Mouse (Mus musculus) forebrain, embryonic 14.5 days (tissue): ENCODE measurements around the gene Pold4. TPM values are rescaled to one million over a fixed set of nuclear protein-coding genes. Genes with fewer than 3 reads are reported as not detected.
A peak's percentile ranks its signal among the peaks of the same experiment; 100 is the strongest.

Experiments used
- ATAC-seq: fragments of 200-750 bp; cut with Nextera tagmentation; 2 replicates; pipeline ENCODE4 v1.8.0; 2017; ENCODE audit warnings: mild to moderate bottlenecking, moderate library complexity
- DNase-seq: peaks from one replicate; pipeline ENCODE4 v3.0.0-alpha.2; 2015; ENCODE audit warnings: low spot score
- H3K27ac ChIP-seq: fragments of 300-500 bp; sonication (generic); 2 replicates; pipeline ENCODE4 v1.5.1; 2014; ENCODE audit warnings: low read depth, mild to moderate bottlenecking, control low read depth, low read length, moderate library complexity
- H3K27me3 ChIP-seq: fragments of 300-500 bp; sonication (generic); replicated peaks from 2 replicates; pipeline ENCODE4 v1.6.1; 2014; ENCODE audit warnings: low read length, control low read depth, mixed read lengths; ENCODE audit not compliant: control insufficient read depth, insufficient read depth
- H3K36me3 ChIP-seq: fragments of 300-500 bp; sonication (generic); 2 replicates; pipeline ENCODE4 v1.6.1; 2014; ENCODE audit warnings: low read length, control low read depth; ENCODE audit not compliant: control insufficient read depth, insufficient read depth
- H3K4me1 ChIP-seq: fragments of 300-500 bp; sonication (generic); 2 replicates; pipeline ENCODE4 v1.6.1; 2014; ENCODE audit warnings: antibody characterized with exemption, low read length, control low read depth; ENCODE audit not compliant: control insufficient read depth, insufficient read depth
- H3K4me2 ChIP-seq: fragments of 300-500 bp; sonication (generic); 2 replicates; pipeline ENCODE4 v1.6.1; 2014; ENCODE audit warnings: mild to moderate bottlenecking, control low read depth, low read length
- H3K4me3 ChIP-seq: fragments of 300-500 bp; sonication (generic); 2 replicates; pipeline ENCODE4 v1.5.1; 2014; ENCODE audit warnings: low read depth, low read length, control low read depth
- H3K9ac ChIP-seq: fragments of 300-500 bp; sonication (generic); 2 replicates; pipeline ENCODE4 v1.6.1; 2014; ENCODE audit warnings: mild to moderate bottlenecking, low read length, control low read depth, moderate library complexity
- H3K9me3 ChIP-seq: fragments of 300-500 bp; sonication (generic); replicated peaks from 2 replicates; pipeline ENCODE4 v1.6.1; 2016; ENCODE audit warnings: low read length, control low read depth, mixed read lengths; ENCODE audit not compliant: control insufficient read depth
- WGBS: fragments of 180-500 bp; shearing (Covaris S2); extraction: QIAGEN DNeasy Blood & Tissue Kit; methylation state at CpG from one replicate; pipeline ENCODE4 v1.1.7; 2014; 5-methylcytosine and 5-hydroxymethylcytosine counted together
- polyA plus RNA-seq: library from polyadenylated mRNA; unstranded; fragments of >200 nt; fragmentation: Nextera tagmentation; extraction: Ambion mirVana; gene quantifications from 2 replicates; pipeline ENCODE4 v1.2.1, GENCODE M21; 2014

The Pold4 gene
- 17.6 and 19.0 TPM in 2 replicates for polyA plus RNA-seq

GRCm38 (mm10) chr19:4231253-4232185 lies at the start of gene Pold4:
TSS of gene Pold4 (plus strand) at chr19:4231899.
- peak within 1 kb of the TSS; percentile 52; the same call in 1 of the 2 replicates for H3K27ac ChIP-seq
- WGBS: 13% methylated on average over 26 of the region's 26 CpGs
- no peaks in the 10 kb centered on the region for H3K9me3 ChIP-seq
- peaks cover 7% of the 10 kb centered on the region; the same call in 1 of the 2 replicates for H3K4me1 ChIP-seq
- no peaks in the 10 kb centered on the region for H3K36me3 ChIP-seq
- peak within 1 kb of the TSS; percentile 75 for H3K4me2 ChIP-seq
- H3K4me3 ChIP-seq: peak within 1 kb of the TSS; percentile 57
- H3K27me3 ChIP-seq: no peaks in the 10 kb centered on the region; the same call in 1 of the 2 replicates
- ATAC-seq (peak; percentile 96), DNase-seq (peak; percentile 96)
- peak within 1 kb of the TSS; percentile 68 for H3K9ac ChIP-seq

DNA sequence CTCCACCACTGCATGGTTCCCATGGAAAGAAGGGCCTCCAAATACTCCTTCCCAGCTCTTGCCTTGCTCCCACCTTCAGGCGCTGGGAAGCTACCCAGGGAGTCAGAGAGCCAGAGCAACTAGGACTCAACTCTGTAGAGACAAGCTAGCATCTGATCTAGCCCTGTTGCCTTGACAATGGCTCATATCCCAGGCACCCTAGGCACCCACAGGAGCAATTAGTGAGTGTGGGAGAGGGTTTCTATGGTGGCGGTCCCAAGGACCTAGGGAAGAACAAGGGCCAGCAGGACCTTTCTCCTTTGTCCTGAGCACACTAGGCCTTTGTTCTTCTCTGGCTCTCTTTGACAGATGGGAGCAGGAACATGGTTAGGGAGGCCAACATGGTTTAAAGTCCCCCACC lies 48.0 kb upstream of the Pold4 start:
- no peak for DNase-seq
- H3K9me3 ChIP-seq: no peaks in the 10 kb centered on the region
- no peaks in the 10 kb centered on the region for H3K36me3 ChIP-seq
- no peak overlapping the region for H3K27ac ChIP-seq
- 65% methylated on average over 2 of the region's 2 CpGs for WGBS
- H3K9ac ChIP-seq: no peak overlapping the region
- no peak overlapping the region for H3K4me2 ChIP-seq
- H3K4me1 ChIP-seq: no peaks in the 10 kb centered on the region
- ATAC-seq: no peak
- H3K4me3 ChIP-seq: no peak overlapping the region
- H3K27me3 ChIP-seq: no peaks in the 10 kb centered on the region

- Histone ChIP-seq H3K27ac (no peak overlapping the region), H3K9ac (no peak overlapping the region), H3K9me3 (no peaks in the 10 kb centered on the region), H3K4me3 (no peak overlapping the region), H3K4me1 (no peaks in the 10 kb centered on the region), H3K27me3 (no peaks in the 10 kb centered on the region), H3K36me3 (no peaks in the 10 kb centered on the region), H3K4me2 (no peak overlapping the region)
- no peak for DNase-seq
- ATAC-seq: no peak
- whole genome bisulfite sequencing: 65% methylated on average over 15 of the region's 15 CpGs
These were observed 46.4 kb upstream of the Pold4 start for GRCm38 (mm10) chr19:4184976-4185975.

- Histone ChIP-seq H3K27me3 (no peaks in the 10 kb centered on the region), H3K9ac (no peak overlapping the region), H3K4me3 (no peak overlapping the region), H3K4me2 (no peak overlapping the region), H3K9me3 (no peaks in the 10 kb centered on the region), H3K27ac (no peak overlapping the region), H3K36me3 (no peaks in the 10 kb centered on the region), H3K4me1 (no peaks in the 10 kb centered on the region)
- ATAC-seq: no peak
- DNase-seq: no peak
- 77% methylated on average over 3 of the region's 3 CpGs for WGBS
These were observed 44.4 kb upstream of the Pold4 start for GRCm38 (mm10) chr19:4187303-4187702.

DNA sequence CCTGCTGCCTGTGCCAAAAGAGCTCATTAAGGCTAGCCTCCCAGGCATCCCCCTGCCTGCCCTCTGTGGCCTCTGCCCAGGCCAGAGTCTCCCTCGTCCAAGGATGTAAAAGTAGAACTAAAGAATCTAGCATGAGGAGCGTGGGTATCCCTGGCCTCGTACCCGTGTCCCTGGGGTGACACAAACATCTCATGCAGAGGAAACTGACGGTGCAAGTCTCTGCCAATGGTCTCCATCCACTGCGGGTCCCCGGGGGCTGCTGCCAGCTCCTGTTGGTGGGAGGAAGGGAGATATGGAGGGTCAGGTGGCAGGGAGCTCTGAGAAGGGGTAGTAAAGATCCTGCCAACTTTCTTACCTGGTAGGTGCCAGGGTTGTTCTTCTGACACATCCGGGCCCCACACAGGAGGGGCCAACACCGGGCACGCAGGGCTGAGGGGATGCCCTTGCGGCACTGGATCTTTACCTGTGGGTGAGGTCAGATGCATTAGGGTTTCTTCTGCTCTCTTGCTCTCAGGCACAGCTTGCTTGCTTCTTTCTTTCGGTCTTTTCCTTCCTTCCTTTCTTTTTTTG lies 42.6 kb upstream of the Pold4 start:
- no peak overlapping the region for H3K9ac ChIP-seq
- H3K27ac ChIP-seq: no peak overlapping the region
- DNase-seq (no peak), ATAC-seq (no peak)
- peaks cover 8% of the 10 kb centered on the region for H3K4me1 ChIP-seq
- peaks cover 11% of the 10 kb centered on the region for H3K36me3 ChIP-seq
- WGBS: 86% methylated on average over 12 of the region's 12 CpGs
- no peak overlapping the region for H3K4me2 ChIP-seq
- H3K9me3 ChIP-seq: no peaks in the 10 kb centered on the region
- H3K27me3 ChIP-seq: no peaks in the 10 kb centered on the region
- no peak overlapping the region for H3K4me3 ChIP-seq

GRCm38 (mm10) chr19:4190831-4191334 lies 40.8 kb upstream of the Pold4 start, which contains the start of gene Tbc1d10c:
TSS of gene Tbc1d10c (minus strand) at chr19:4191284.
- 71% methylated on average over 4 of the region's 4 CpGs for WGBS
- Histone ChIP-seq H3K4me3 (peak within 1 kb of the TSS; percentile 99), H3K9me3 (no peaks in the 10 kb centered on the region), H3K27me3 (no peaks in the 10 kb centered on the region), H3K4me2 (peak within 1 kb of the TSS; percentile 92), H3K9ac (peak within 1 kb of the TSS; percentile 93), H3K4me1 (peaks cover 8% of the 10 kb centered on the region), H3K36me3 (peaks cover 29% of the 10 kb centered on the region), H3K27ac (peak within 1 kb of the TSS; percentile 86)
- DNase-seq (no peak), ATAC-seq (no peak)

GRCm38 (mm10) chr19:4191528-4192250 lies 40.0 kb upstream of the Pold4 start, which contains the start of gene Ppp1ca:
TSS of gene Ppp1ca (plus strand) at chr19:4192065.
- ATAC-seq (peak; percentile 90), DNase-seq (peak; percentile 94)
- Histone ChIP-seq H3K9me3 (no peaks in the 10 kb centered on the region), H3K27me3 (no peaks in the 10 kb centered on the region), H3K36me3 (peaks cover 37% of the 10 kb centered on the region), H3K9ac (peak within 1 kb of the TSS; percentile 93), H3K27ac (peak within 1 kb of the TSS; percentile 86), H3K4me1 (peaks cover 8% of the 10 kb centered on the region), H3K4me2 (peak within 1 kb of the TSS; percentile 92), H3K4me3 (peak within 1 kb of the TSS; percentile 99)
- WGBS: 6% methylated on average over 42 of the region's 47 CpGs
